Mouse (Mus musculus): ENCODE measurements at regions not wholly inside any gene's neighbourhood (a gene's known extent, or its start where the extent isn't known, plus 50 kb on each side); places are given as distances from the start of the nearest gene placed in this dataset.
"Not testable (repeated sequence)": the region's sequence is repeated elsewhere in the genome, so short reads cannot be mapped to it uniquely, and the experiment has no call there.

- DNase-seq: no peak
Measured at GRCm38 (mm10) chr7:82047456-82047855, 55.4 kb upstream of the Bnc1 start.

- DNase-seq: no peak
Measured at GRCm38 (mm10) chr7:82053411-82053810, 61.3 kb upstream of the Bnc1 start.

GRCm38 (mm10) chr7:82056551-82057230 lies 64.6 kb upstream of the Bnc1 start:
- DNase-seq: peak; percentile 85

- no peak for DNase-seq
Measured at GRCm38 (mm10) chr7:82063407-82063806, 71.3 kb upstream of the Bnc1 start.

- DNase-seq: no peak
Measured at GRCm38 (mm10) chr7:82069629-82070450, 77.7 kb upstream of the Bnc1 start.

GRCm38 (mm10) chr7:82070946-82071727 lies 79.0 kb upstream of the Bnc1 start:
- no peak for DNase-seq

- DNase-seq: no peak
Measured at GRCm38 (mm10) chr7:82075359-82075758, 83.3 kb upstream of the Bnc1 start.

GRCm38 (mm10) chr7:82081851-82082250 lies 89.8 kb upstream of the Bnc1 start:
- no peak for DNase-seq

GRCm38 (mm10) chr7:82082883-82083282 lies 90.8 kb upstream of the Sh3gl3 start:
- DNase-seq: no peak

GRCm38 (mm10) chr7:82084473-82084872 lies 89.2 kb upstream of the Sh3gl3 start:
- DNase-seq: no peak

- DNase-seq: no peak
Measured at GRCm38 (mm10) chr7:82085205-82085604, 88.4 kb upstream of the Sh3gl3 start.

- DNase-seq: no peak
Measured at GRCm38 (mm10) chr7:82098136-82098535, 75.5 kb upstream of the Sh3gl3 start.

GRCm38 (mm10) chr7:82101314-82101713 lies 72.3 kb upstream of the Sh3gl3 start:
- no peak for DNase-seq

- no peak for DNase-seq
Measured at GRCm38 (mm10) chr7:82105631-82106030, 68.0 kb upstream of the Sh3gl3 start.

- not testable (repeated sequence) for DNase-seq
Measured at GRCm38 (mm10) chr7:82109141-82109540, 64.5 kb upstream of the Sh3gl3 start.

- no peak for DNase-seq
Measured at GRCm38 (mm10) chr7:82109550-82109949, 64.1 kb upstream of the Sh3gl3 start.

GRCm38 (mm10) chr7:82109977-82110376 lies 63.7 kb upstream of the Sh3gl3 start:
- no peak for DNase-seq

GRCm38 (mm10) chr7:82112046-82112445 lies 61.6 kb upstream of the Sh3gl3 start:
- no peak for DNase-seq

- DNase-seq: no peak
Measured at GRCm38 (mm10) chr7:82115646-82116045, 58.0 kb upstream of the Sh3gl3 start.

GRCm38 (mm10) chr7:82119266-82119665 lies 54.4 kb upstream of the Sh3gl3 start:
- DNase-seq: peak; percentile 54

GRCm38 (mm10) chr7:82119866-82120265 lies 53.8 kb upstream of the Sh3gl3 start:
- DNase-seq: no peak

- peak; percentile 50 for DNase-seq
Measured at GRCm38 (mm10) chr7:82121746-82122145, 51.9 kb upstream of the Sh3gl3 start.
